Mouse (Mus musculus) neural tube, embryonic 11.5 days (tissue): ENCODE measurements around the gene Ints11. TPM values are rescaled to one million over a fixed set of nuclear protein-coding genes. Genes with fewer than 3 reads are reported as not detected.

Source experiments
- microRNA-seq: library from miRNA; unstranded; fragments of <30 nt; microRNA quantifications from one replicate; pipeline ENCODE4, GENCODE M21; 2016
- polyA plus RNA-seq: library from polyadenylated mRNA; unstranded; fragments of >200 nt; fragmentation: Nextera tagmentation; extraction: Ambion mirVana; gene quantifications from 2 replicates; pipeline ENCODE4 v1.2.1, GENCODE M21; 2014

The Ints11 gene
- polyA plus RNA-seq, 1 experiment from 2014 or later, result 95.0 TPM

Small RNA genes within 50 kb of the gene (microRNA-seq; reads per million reads assigned to microRNA genes)
- gene Gm22991, result not detected

Other genes with a start within 250 kb of the Ints11 start
- 70.5 and 74.7 TPM in 2 replicates for gene Cdk11b, start 244.7 kb upstream of the Ints11 start, polyA plus RNA-seq
- not detected in 2 replicates for gene Gm10563, start 224.1 kb upstream of the Ints11 start, polyA plus RNA-seq
- gene Mmp23, start 216.2 kb upstream of the Ints11 start, polyA plus RNA-seq, result 3.2 and 4.0 TPM in 2 replicates
- gene Mib2, start 200.3 kb upstream of the Ints11 start, polyA plus RNA-seq, result 13.3 and 14.5 TPM in 2 replicates
- gene Fndc10, start 175.2 kb upstream of the Ints11 start, polyA plus RNA-seq, result 2.2 and 2.7 TPM in 2 replicates
- gene Ssu72, start 164.7 kb upstream of the Ints11 start, polyA plus RNA-seq, result 154 and 158 TPM in 2 replicates
- 0.64 and 1.3 TPM in 2 replicates for gene Tmem240, start 134.7 kb upstream of the Ints11 start, polyA plus RNA-seq
- gene Atad3a, start 108.5 kb upstream of the Ints11 start, polyA plus RNA-seq, result 92.4 and 101 TPM in 2 replicates
- 11.7 and 13.1 TPM in 2 replicates for gene Vwa1, start 94.8 kb upstream of the Ints11 start, polyA plus RNA-seq
- 0.33 and 0.49 TPM in 2 replicates for gene Tmem88b, start 83.7 kb upstream of the Ints11 start, polyA plus RNA-seq
- not detected in 2 replicates for gene Ankrd65, start 79.1 kb upstream of the Ints11 start, polyA plus RNA-seq
- gene Mrpl20, start 66.7 kb upstream of the Ints11 start, polyA plus RNA-seq, result 225 and 246 TPM in 2 replicates
- gene Ccnl2, start 57.1 kb upstream of the Ints11 start, polyA plus RNA-seq, result 172 and 188 TPM in 2 replicates
- gene Aurkaip1, start 38.3 kb upstream of the Ints11 start, polyA plus RNA-seq, result 129 TPM in 2 replicates
- gene Mxra8, start 29.9 kb upstream of the Ints11 start, polyA plus RNA-seq, result 33.6 and 38.5 TPM in 2 replicates
- 14.2 and 15.1 TPM in 2 replicates for gene Dvl1, start 22.1 kb upstream of the Ints11 start, polyA plus RNA-seq
- gene Tas1r3, start 6.2 kb upstream of the Ints11 start, polyA plus RNA-seq, result 0.45 and 0.48 TPM in 2 replicates
- 23.4 and 28.3 TPM in 2 replicates for gene Cptp, start 106 bp upstream of the Ints11 start, polyA plus RNA-seq
- 37.5 and 42.2 TPM in 2 replicates for gene Pusl1, start 22.2 kb downstream of the Ints11 start, polyA plus RNA-seq
- 44.3 and 45.4 TPM in 2 replicates for gene Acap3, start 22.3 kb downstream of the Ints11 start, polyA plus RNA-seq
- gene Ube2j2, start 74.3 kb downstream of the Ints11 start, polyA plus RNA-seq, result 154 and 162 TPM in 2 replicates
- gene C1qtnf12, start 92.8 kb downstream of the Ints11 start, polyA plus RNA-seq, result 19.6 and 22.0 TPM in 2 replicates
- gene B3galt6, start 123.1 kb downstream of the Ints11 start, polyA plus RNA-seq, result 18.9 and 19.9 TPM in 2 replicates
- gene Sdf4, start 123.3 kb downstream of the Ints11 start, polyA plus RNA-seq, result 136 and 139 TPM in 2 replicates
- 0.45 TPM in 2 replicates for gene Tnfrsf4, start 144.3 kb downstream of the Ints11 start, polyA plus RNA-seq
- gene Tnfrsf18, start 156.6 kb downstream of the Ints11 start, polyA plus RNA-seq, result 0.62 and 0.82 TPM in 2 replicates
- not detected in 2 replicates for gene Ttll10, start 189.9 kb downstream of the Ints11 start, polyA plus RNA-seq
- 50.6 and 51.9 TPM in 2 replicates for gene 9430015G10Rik, start 240.4 kb downstream of the Ints11 start, polyA plus RNA-seq